Mouse (Mus musculus): ENCODE measurements at regions not wholly inside any gene's neighbourhood (a gene's known extent, or its start where the extent isn't known, plus 50 kb on each side); places are given as distances from the start of the nearest gene placed in this dataset.

DNA sequence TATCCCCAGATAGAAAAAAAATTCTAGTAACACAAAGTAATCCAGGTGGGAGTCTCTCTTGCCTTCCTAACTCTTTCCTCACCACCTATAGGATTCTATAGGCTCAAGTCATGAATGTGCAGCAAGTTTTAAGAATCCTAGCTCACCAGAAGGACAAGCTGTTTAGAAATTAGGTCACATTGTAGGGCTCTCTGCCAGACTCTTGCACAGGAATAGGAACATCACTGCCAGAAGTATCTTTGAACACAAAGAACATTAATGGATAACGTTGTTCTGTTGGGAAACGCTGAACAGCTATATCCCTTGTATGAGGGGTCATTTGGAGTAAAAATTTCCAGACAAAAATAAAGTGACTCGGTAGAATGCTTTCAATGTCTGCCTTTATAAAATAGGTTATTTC, 75.6 kb upstream of the Peli1 start:
- no peak overlapping the region for H3K27ac ChIP-seq (ENCODE audit: insufficient read depth, low read depth, low read length)
- no peak overlapping the region for H3K4me3 ChIP-seq (ENCODE audit: insufficient read depth, low read depth, low read length)
- H3K4me1 ChIP-seq (ENCODE audit: control insufficient read depth, insufficient read depth, low read length), result peaks cover 5% of the 10 kb centered on the region
- TF ChIP-seq POLR2A (IDR thresholded peaks at IDR 0.05; ENCODE audit: insufficient read depth, low read depth, low read length), result no peak
- no peak for TF ChIP-seq CTCF (IDR thresholded peaks at IDR 0.05; ENCODE audit: insufficient read depth, low read depth, low read length)
- 33% methylated on average over 3 of the region's 3 CpGs for WGBS

DNA sequence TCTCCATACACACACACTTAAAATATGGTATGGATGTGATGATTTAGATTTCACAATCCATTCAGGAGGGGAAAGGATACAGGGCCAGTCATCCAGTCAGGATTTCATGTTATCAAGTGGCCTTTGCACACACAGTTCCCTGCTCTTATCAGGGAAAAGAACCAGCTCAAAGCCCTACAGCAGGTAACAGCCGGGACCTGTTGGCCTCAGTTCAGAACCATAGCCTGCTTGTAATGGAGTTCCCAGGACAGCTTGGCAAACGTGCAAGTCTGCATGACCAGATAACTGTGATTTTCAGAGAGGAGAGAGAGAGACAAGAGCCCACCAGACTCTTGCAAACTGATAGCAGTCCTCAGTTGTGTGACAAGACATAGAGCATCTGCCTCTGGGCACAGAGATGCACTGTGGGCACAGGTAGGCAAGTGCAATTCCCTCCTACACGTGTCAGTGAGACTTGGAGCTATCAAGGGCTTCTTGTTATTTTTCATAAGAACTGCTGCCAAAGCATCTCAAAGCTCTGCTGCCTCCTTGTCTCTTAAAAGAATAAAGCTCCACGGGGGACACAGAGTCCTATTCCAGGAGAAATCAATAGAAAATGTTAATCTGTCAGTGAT, 74.9 kb upstream of the Peli1 start:
- Histone ChIP-seq H3K4me3 (ENCODE audit: insufficient read depth, low read depth, low read length) (no peak overlapping the region), H3K4me1 (ENCODE audit: control insufficient read depth, insufficient read depth, low read length) (0 out of 2 replicates have a peak, but pooled peaks cover 2% of the 10 kb centered on the region), H3K27ac (ENCODE audit: insufficient read depth, low read depth, low read length) (no peak overlapping the region)
- TF ChIP-seq POLR2A (IDR thresholded peaks at IDR 0.05; ENCODE audit: insufficient read depth, low read depth, low read length) (no peak), CTCF (IDR thresholded peaks at IDR 0.05; ENCODE audit: insufficient read depth, low read depth, low read length) (no peak)
- 52% methylated on average over 4 of the region's 4 CpGs for WGBS

GRCm38 (mm10) chr11:21016791-21017329, 74.2 kb upstream of the Peli1 start:
- H3K4me3 ChIP-seq (ENCODE audit: insufficient read depth, low read depth, low read length), result no peak overlapping the region
- 75% methylated on average over 6 of the region's 6 CpGs for WGBS
- H3K4me1 ChIP-seq (ENCODE audit: control insufficient read depth, insufficient read depth, low read length), result 0 out of 2 replicates have a peak, but pooled peaks cover 2% of the 10 kb centered on the region
- H3K27ac ChIP-seq (ENCODE audit: insufficient read depth, low read depth, low read length), result no peak overlapping the region
- no peak for TF ChIP-seq CTCF (IDR thresholded peaks at IDR 0.05; ENCODE audit: insufficient read depth, low read depth, low read length)
- TF ChIP-seq POLR2A (IDR thresholded peaks at IDR 0.05; ENCODE audit: insufficient read depth, low read depth, low read length), result no peak

DNA sequence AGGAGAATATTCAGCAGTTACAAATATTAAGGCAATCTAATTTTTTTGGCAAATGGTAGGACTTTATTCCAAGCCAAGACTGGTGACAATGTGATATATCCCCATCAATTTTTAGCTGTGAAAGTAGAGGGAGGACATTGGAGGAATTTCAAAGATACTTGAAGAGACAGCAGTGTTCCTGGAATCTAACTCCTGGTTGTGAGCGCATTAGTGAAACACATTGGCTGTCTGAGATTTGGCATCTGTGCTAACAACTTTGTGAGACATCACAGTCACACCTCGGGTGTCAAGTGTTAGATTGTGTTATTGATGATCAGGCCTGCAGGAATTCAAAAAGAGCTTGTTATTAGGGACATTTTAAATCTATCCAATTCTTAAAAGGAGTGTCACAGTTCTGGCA, 71.3 kb upstream of the Peli1 start:
- 83% methylated on average over 2 of the region's 2 CpGs for WGBS
- TF ChIP-seq CTCF (IDR thresholded peaks at IDR 0.05; ENCODE audit: insufficient read depth, low read depth, low read length) (no peak), POLR2A (IDR thresholded peaks at IDR 0.05; ENCODE audit: insufficient read depth, low read depth, low read length) (no peak)
- Histone ChIP-seq H3K27ac (ENCODE audit: insufficient read depth, low read depth, low read length) (no peak overlapping the region), H3K4me1 (ENCODE audit: control insufficient read depth, insufficient read depth, low read length) (0 out of 2 replicates have a peak, but pooled peaks cover 2% of the 10 kb centered on the region), H3K4me3 (ENCODE audit: insufficient read depth, low read depth, low read length) (no peak overlapping the region)

DNA sequence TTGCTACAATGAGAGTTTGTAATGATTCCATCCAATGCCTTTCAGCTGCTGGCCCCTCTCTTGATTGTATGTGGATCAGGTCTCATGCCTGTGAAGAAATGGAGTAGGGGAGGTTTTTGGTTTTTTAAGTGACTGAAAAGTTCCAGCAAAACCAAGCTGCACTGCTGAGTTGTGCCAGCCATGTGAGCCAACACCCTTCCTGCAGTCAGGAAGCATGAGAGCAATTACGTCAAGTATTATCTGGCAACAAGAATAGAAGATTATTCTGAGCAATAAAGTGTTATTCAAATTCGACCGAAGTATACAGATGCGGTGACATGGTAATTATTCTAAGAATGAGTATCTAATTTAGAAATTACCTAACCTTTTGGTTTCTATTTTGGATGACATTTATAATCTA, 67.0 kb upstream of the Peli1 start:
- WGBS, result 47% methylated on average over 4 of the region's 4 CpGs
- Histone ChIP-seq H3K4me1 (ENCODE audit: control insufficient read depth, insufficient read depth, low read length) (no peaks in the 10 kb centered on the region), H3K27ac (ENCODE audit: insufficient read depth, low read depth, low read length) (no peak overlapping the region), H3K4me3 (ENCODE audit: insufficient read depth, low read depth, low read length) (no peak overlapping the region)
- no peak for TF ChIP-seq CTCF (IDR thresholded peaks at IDR 0.05; ENCODE audit: insufficient read depth, low read depth, low read length)
- TF ChIP-seq POLR2A (IDR thresholded peaks at IDR 0.05; ENCODE audit: insufficient read depth, low read depth, low read length), result no peak

DNA sequence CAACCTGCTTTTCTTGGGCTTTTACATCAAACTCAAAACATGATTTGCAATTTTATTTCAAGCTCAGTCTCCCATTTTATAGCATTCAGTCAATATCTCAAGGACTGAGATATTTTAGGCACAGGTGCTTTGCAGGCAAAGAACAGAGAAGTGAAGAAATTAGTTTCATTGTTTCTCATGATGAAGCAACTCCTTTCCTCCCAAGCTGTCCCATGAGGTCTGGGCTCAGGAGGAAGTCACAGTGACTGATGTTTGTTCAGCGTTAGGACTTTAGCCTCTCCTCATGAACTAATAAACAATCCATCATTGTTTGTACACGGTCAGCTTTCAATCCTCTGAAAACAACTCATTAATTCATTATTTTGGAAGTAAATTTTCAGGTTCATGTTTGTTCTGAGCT, 66.6 kb upstream of the Peli1 start:
- no peak overlapping the region for H3K4me3 ChIP-seq (ENCODE audit: insufficient read depth, low read depth, low read length)
- 46% methylated on average over 2 of the region's 2 CpGs for whole genome bisulfite sequencing
- TF ChIP-seq POLR2A (IDR thresholded peaks at IDR 0.05; ENCODE audit: insufficient read depth, low read depth, low read length) (no peak), CTCF (IDR thresholded peaks at IDR 0.05; ENCODE audit: insufficient read depth, low read depth, low read length) (no peak)
- no peak overlapping the region for H3K27ac ChIP-seq (ENCODE audit: insufficient read depth, low read depth, low read length)
- H3K4me1 ChIP-seq (ENCODE audit: control insufficient read depth, insufficient read depth, low read length), result no peaks in the 10 kb centered on the region

DNA sequence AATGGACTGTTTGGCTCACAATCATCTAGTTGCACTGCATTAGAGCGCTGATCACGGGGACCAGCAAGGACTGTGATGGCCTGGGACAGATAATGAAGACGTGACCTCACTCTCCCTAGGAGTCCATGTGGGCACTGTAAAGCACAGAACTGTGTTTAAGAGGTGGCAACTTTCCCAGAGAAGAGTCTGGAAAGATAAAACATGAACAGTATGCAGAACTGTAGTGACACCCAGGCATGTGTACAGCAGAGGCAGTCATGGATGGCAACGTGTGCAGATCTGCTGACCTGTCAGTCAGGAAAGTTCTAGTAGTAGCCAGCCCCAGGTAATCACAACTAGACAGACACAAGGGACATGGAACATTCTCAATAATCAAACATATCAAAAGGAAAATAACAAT, 63.8 kb upstream of the Peli1 start:
- Histone ChIP-seq H3K27ac (ENCODE audit: insufficient read depth, low read depth, low read length) (no peak overlapping the region), H3K4me1 (ENCODE audit: control insufficient read depth, insufficient read depth, low read length) (no peaks in the 10 kb centered on the region), H3K4me3 (ENCODE audit: insufficient read depth, low read depth, low read length) (no peak overlapping the region)
- WGBS, result 71% methylated on average over 4 of the region's 4 CpGs
- TF ChIP-seq POLR2A (IDR thresholded peaks at IDR 0.05; ENCODE audit: insufficient read depth, low read depth, low read length), result no peak
- TF ChIP-seq CTCF (IDR thresholded peaks at IDR 0.05; ENCODE audit: insufficient read depth, low read depth, low read length), result no peak

DNA sequence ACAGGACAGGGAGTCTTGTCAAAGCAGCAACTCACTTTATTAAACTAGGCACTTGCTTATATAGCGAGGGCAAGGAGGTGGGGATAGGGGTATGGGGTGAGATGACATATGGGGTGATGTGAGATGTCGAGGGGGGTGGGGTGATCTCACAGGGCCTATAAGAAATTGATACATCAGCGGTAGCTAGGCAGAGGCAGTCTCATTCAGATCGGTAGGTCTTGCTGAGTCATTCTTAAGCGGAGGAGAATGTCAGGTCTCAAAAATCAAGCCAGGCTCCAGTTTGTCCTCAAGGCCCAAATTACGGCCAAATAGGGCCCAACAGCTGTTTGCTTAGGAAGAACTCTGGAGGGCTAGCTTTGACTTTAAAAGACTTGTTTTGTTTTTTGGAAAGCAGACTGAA, 60.7 kb upstream of the Peli1 start:
- WGBS, result 97% methylated on average over 6 of the region's 6 CpGs
- Histone ChIP-seq H3K27ac (ENCODE audit: insufficient read depth, low read depth, low read length) (no peak overlapping the region), H3K4me3 (ENCODE audit: insufficient read depth, low read depth, low read length) (no peak overlapping the region), H3K4me1 (ENCODE audit: control insufficient read depth, insufficient read depth, low read length) (peaks cover 8% of the 10 kb centered on the region; the same call in 1 of the 2 replicates)
- TF ChIP-seq CTCF (IDR thresholded peaks at IDR 0.05; ENCODE audit: insufficient read depth, low read depth, low read length) (no peak), POLR2A (IDR thresholded peaks at IDR 0.05; ENCODE audit: insufficient read depth, low read depth, low read length) (no peak)

GRCm38 (mm10) chr11:21031816-21032215, 59.3 kb upstream of the Peli1 start:
- TF ChIP-seq CTCF (IDR thresholded peaks at IDR 0.05; ENCODE audit: insufficient read depth, low read depth, low read length) (no peak), POLR2A (IDR thresholded peaks at IDR 0.05; ENCODE audit: insufficient read depth, low read depth, low read length) (no peak)
- Histone ChIP-seq H3K4me1 (ENCODE audit: control insufficient read depth, insufficient read depth, low read length) (peaks cover 11% of the 10 kb centered on the region), H3K27ac (ENCODE audit: insufficient read depth, low read depth, low read length) (no peak overlapping the region), H3K4me3 (ENCODE audit: insufficient read depth, low read depth, low read length) (no peak overlapping the region)
- WGBS, result 88% methylated on average over 2 of the region's 2 CpGs

Measured in olfactory bulb, adult 2 months (tissue).